Mouse (Mus musculus) olfactory bulb, adult 2 months (tissue): ENCODE measurements around the gene Ttc41.

ENCODE experiments used
- CTCF ChIP-seq: fragments of 200-500 bp; IDR thresholded peaks from 2 replicates; pipeline ENCODE4 v1.5.1; 2012; ENCODE audit warnings: low read depth, mild to moderate bottlenecking, low read length, moderate library complexity; ENCODE audit not compliant: insufficient read depth
- POLR2A ChIP-seq: fragments of 200-500 bp; IDR thresholded peaks from 2 replicates; pipeline ENCODE4 v1.6.1; 2012; ENCODE audit warnings: mild to moderate bottlenecking, low read depth, low read length, moderate library complexity; ENCODE audit not compliant: insufficient read depth

- no peak for TF ChIP-seq CTCF
- no peak for TF ChIP-seq POLR2A
Observed at GRCm38 (mm10) chr10:86808013-86808758, 102.6 kb downstream of the Ttc41 start.
